Mouse (Mus musculus) macrophage (primary cell): Measurements from ENCODE around the gene Atp1a2. TPM values are rescaled to one million over a fixed set of nuclear protein-coding genes. Genes with fewer than 3 reads are reported as not detected.

ENCODE experiments used
- H3K27ac ChIP-seq: fragments of 350-480 bp; formaldehyde crosslinking; 2 replicates; pipeline ENCODE4 v1.9.0; 2021
- H3K36me3 ChIP-seq: fragments of 350-480 bp; formaldehyde crosslinking; 2 replicates; pipeline ENCODE4 v1.9.0; 2021; ENCODE audit errors: inconsistent target
- H3K4me3 ChIP-seq: fragments of 350-480 bp; formaldehyde crosslinking; 2 replicates; pipeline ENCODE4 v1.9.0; 2021; ENCODE audit errors: inconsistent target
- H3K79me2 ChIP-seq: fragments of 350-480 bp; formaldehyde crosslinking; 2 replicates; pipeline ENCODE4 v1.9.0; 2021; ENCODE audit errors: inconsistent target
- WGBS: methylation state at CpG from one replicate; pipeline ENCODE4 v1.1.7; 2026; ENCODE audit warnings: inconsistent platforms; ENCODE audit not compliant: missing documents; 5-methylcytosine and 5-hydroxymethylcytosine counted together
- polyA plus RNA-seq: library from polyadenylated mRNA; stranded (reverse); fragments of 250-400 nt; gene quantifications from 3 replicates; pipeline ENCODE4 v1.2.4, GENCODE M21; 2018; ENCODE audit warnings: inconsistent platforms

Atp1a2 gene
- polyA plus RNA-seq, 1 experiment from 2014 or later, result not detected

- WGBS, result 53% methylated on average over 5 of the region's 6 CpGs
- no peaks in the 10 kb centered on the region for H3K79me2 ChIP-seq
- H3K36me3 ChIP-seq, result no peaks in the 10 kb centered on the region
- H3K4me3 ChIP-seq, result no peak overlapping the region
- no peak overlapping the region for H3K27ac ChIP-seq
Observed at GRCm38 (mm10) chr1:172304443-172304842, 6.6 kb upstream of the Atp1a2 start.

GRCm38 (mm10) chr1:172302851-172303250, 5.0 kb upstream of the Atp1a2 start:
- Histone ChIP-seq H3K4me3 (no peak overlapping the region), H3K36me3 (no peaks in the 10 kb centered on the region), H3K79me2 (no peaks in the 10 kb centered on the region), H3K27ac (no peak overlapping the region)
- 40% methylated on average over 6 of the region's 6 CpGs for WGBS

GRCm38 (mm10) chr1:172302311-172302710, 4.4 kb upstream of the Atp1a2 start:
- H3K36me3 ChIP-seq, result no peaks in the 10 kb centered on the region
- H3K4me3 ChIP-seq, result no peak overlapping the region
- H3K27ac ChIP-seq, result no peak overlapping the region
- no peaks in the 10 kb centered on the region for H3K79me2 ChIP-seq
- WGBS, result 27% methylated on average over 3 of the region's 3 CpGs

- Histone ChIP-seq H3K4me3 (no peak overlapping the region), H3K36me3 (no peaks in the 10 kb centered on the region), H3K79me2 (no peaks in the 10 kb centered on the region), H3K27ac (no peak overlapping the region)
- WGBS, result 93% methylated on average over 12 of the region's 12 CpGs
Observed at GRCm38 (mm10) chr1:172301180-172301579, 3.3 kb upstream of the Atp1a2 start.

- Histone ChIP-seq H3K36me3 (no peaks in the 10 kb centered on the region), H3K27ac (no peak overlapping the region)
- WGBS, result 95% methylated on average over 5 of the region's 5 CpGs
Observed at GRCm38 (mm10) chr1:172300247-172300646, 2.4 kb upstream of the Atp1a2 start.

GRCm38 (mm10) chr1:172299528-172299927, 1.7 kb upstream of the Atp1a2 start:
- H3K4me3 ChIP-seq, result no peak overlapping the region
- no peaks in the 10 kb centered on the region for H3K36me3 ChIP-seq
- H3K79me2 ChIP-seq, result no peaks in the 10 kb centered on the region
- H3K27ac ChIP-seq, result no peak overlapping the region
- WGBS, result 92% methylated on average over 7 of the region's 7 CpGs

More at GRCm38 (mm10) chr1:172300247-172300646, 2.4 kb upstream of the Atp1a2 start:
- H3K79me2 ChIP-seq, result no peaks in the 10 kb centered on the region
- H3K4me3 ChIP-seq, result no peak overlapping the region

GRCm38 (mm10) chr1:172296816-172297510, 901 bp downstream of the Atp1a2 start:
- Histone ChIP-seq H3K79me2 (no peaks in the 10 kb centered on the region), H3K4me3 (no peak overlapping the region), H3K27ac (no peak overlapping the region), H3K36me3 (no peaks in the 10 kb centered on the region)
- WGBS, result 92% methylated on average over 6 of the region's 6 CpGs

GRCm38 (mm10) chr1:172295751-172296197, 2.1 kb downstream of the Atp1a2 start:
- no peak overlapping the region for H3K4me3 ChIP-seq
- no peaks in the 10 kb centered on the region for H3K36me3 ChIP-seq
- no peaks in the 10 kb centered on the region for H3K79me2 ChIP-seq
- WGBS, result 80% methylated on average over 4 of the region's 4 CpGs
- no peak overlapping the region for H3K27ac ChIP-seq

- Histone ChIP-seq H3K27ac (no peak overlapping the region), H3K36me3 (no peaks in the 10 kb centered on the region), H3K4me3 (no peak overlapping the region), H3K79me2 (no peaks in the 10 kb centered on the region)
- 95% methylated on average over 11 of the region's 11 CpGs for WGBS
Observed at GRCm38 (mm10) chr1:172293449-172293848, 4.4 kb downstream of the Atp1a2 start.

- 96% methylated on average over 2 of the region's 2 CpGs for WGBS
- no peak overlapping the region for H3K4me3 ChIP-seq
- H3K79me2 ChIP-seq, result no peaks in the 10 kb centered on the region
- H3K27ac ChIP-seq, result no peak overlapping the region
- H3K36me3 ChIP-seq, result no peaks in the 10 kb centered on the region
Observed at GRCm38 (mm10) chr1:172292880-172293279, 5.0 kb downstream of the Atp1a2 start.

- 79% methylated on average over 3 of the region's 3 CpGs for WGBS
- Histone ChIP-seq H3K4me3 (no peak overlapping the region), H3K36me3 (no peaks in the 10 kb centered on the region), H3K27ac (no peak overlapping the region), H3K79me2 (no peaks in the 10 kb centered on the region)
Observed at GRCm38 (mm10) chr1:172289617-172289946, 8.3 kb downstream of the Atp1a2 start.

GRCm38 (mm10) chr1:172288900-172289616, 8.8 kb downstream of the Atp1a2 start:
- no peak overlapping the region for H3K27ac ChIP-seq
- H3K4me3 ChIP-seq, result no peak overlapping the region
- H3K79me2 ChIP-seq, result no peaks in the 10 kb centered on the region
- H3K36me3 ChIP-seq, result no peaks in the 10 kb centered on the region
- WGBS, result 93% methylated on average over 11 of the region's 11 CpGs

- H3K4me3 ChIP-seq, result no peak overlapping the region
- H3K27ac ChIP-seq, result no peak overlapping the region
- no peaks in the 10 kb centered on the region for H3K36me3 ChIP-seq
- WGBS, result 91% methylated on average over 5 of the region's 5 CpGs
- no peaks in the 10 kb centered on the region for H3K79me2 ChIP-seq
Observed at GRCm38 (mm10) chr1:172286740-172287139, 11.1 kb downstream of the Atp1a2 start.

- no peaks in the 10 kb centered on the region for H3K79me2 ChIP-seq
- WGBS, result 93% methylated on average over 14 of the region's 14 CpGs
- H3K36me3 ChIP-seq, result no peaks in the 10 kb centered on the region
- H3K27ac ChIP-seq, result no peak overlapping the region
- H3K4me3 ChIP-seq, result no peak overlapping the region
Observed at GRCm38 (mm10) chr1:172284221-172284620, 13.6 kb downstream of the Atp1a2 start.

- Histone ChIP-seq H3K27ac (no peak overlapping the region), H3K79me2 (no peaks in the 10 kb centered on the region), H3K4me3 (no peak overlapping the region), H3K36me3 (no peaks in the 10 kb centered on the region)
- WGBS, result 99% methylated on average over 6 of the region's 6 CpGs
Observed at GRCm38 (mm10) chr1:172283073-172283472, 14.8 kb downstream of the Atp1a2 start.
